Mouse (Mus musculus) duodenum, adult 2 months (tissue): ENCODE results near the gene Slc43a3. TPM values are rescaled to one million over a fixed set of nuclear protein-coding genes. Genes with fewer than 3 reads are reported as not detected.

Source experiments
- polyA plus RNA-seq: library from polyadenylated mRNA; depleted of rRNA; stranded (reverse); fragments of >200 nt; gene quantifications from 2 replicates; pipeline ENCODE4 v1.2.3, GENCODE M21; 2012; ENCODE audit warnings: low replicate concordance; rRNA removed

Gene Slc43a3
- 16.4 and 16.8 TPM in 2 replicates for polyA plus RNA-seq

DNA sequence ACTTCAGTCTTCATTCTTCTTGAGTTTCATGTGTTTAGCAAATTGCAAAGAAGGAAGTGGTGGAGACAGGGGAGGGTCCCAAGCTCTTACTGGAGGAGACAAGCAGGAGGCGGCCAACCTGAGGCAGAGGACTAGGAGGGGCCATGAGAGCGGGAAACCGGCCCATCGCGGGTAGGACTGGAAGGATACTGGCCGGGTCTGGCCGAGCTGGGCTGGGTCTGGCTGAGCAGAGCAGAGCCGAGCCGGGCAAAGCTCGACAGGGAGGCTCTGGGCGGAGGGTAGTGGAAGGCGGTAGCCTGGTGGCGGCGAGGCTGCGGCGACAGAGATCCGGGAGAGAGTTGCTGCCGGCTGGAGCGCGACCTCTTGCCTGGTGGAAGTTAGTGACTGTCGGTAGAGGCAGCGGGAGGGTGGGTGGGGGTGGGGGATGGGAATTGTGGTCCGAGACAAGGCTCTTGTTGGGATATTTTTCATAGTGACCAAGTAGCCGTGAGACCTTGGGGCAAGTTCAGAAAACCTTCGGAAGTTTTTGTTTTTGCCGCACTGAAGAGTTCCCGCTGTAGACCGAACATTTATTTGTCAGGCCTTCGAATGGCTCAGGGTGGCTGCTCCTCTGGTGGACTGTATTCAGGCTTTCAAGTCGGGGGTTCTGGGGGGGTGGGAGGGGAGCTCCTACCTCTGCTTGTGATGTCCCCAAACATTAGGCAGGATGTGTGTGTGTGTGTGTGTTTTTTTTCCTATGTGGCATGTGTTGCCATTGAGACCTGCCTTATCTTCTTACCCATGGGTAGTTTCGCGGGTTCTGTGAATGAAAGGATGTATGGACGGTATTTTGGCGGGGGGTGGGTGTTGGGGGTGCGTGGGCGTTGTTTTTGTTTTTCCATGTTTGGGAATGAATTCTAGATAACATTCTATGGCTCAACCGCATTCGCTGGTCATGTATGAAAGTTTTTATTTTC lies at the start of gene Slc43a3:
Slc43a3 (plus strand) TSS at position 106 of the 956 bp plus-strand sequence.

DNA sequence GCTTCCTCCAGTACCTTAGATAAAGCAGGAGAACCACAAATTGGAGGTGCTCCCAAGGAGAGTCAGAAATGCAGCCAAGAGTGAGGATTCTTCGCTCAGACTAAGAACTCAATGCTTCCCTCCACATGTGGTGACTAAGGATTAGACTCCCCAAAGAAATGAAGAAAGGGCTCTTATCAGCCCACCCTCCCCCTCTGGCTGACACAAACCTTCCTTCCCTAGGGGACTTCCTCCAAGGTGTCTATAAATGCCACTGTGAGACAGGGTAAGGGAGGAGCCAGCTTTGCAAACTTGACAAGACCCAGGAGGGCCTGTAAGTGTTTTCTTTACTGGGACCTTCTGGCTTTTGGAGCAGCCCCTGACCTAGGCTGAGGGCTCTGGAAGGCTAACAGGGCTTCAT lies 43.8 kb downstream of the Slc43a3 start, which contains the start of gene Prg2:
Prg2 (plus strand) TSS at position 274 of the 400 bp plus-strand sequence.

DNA sequence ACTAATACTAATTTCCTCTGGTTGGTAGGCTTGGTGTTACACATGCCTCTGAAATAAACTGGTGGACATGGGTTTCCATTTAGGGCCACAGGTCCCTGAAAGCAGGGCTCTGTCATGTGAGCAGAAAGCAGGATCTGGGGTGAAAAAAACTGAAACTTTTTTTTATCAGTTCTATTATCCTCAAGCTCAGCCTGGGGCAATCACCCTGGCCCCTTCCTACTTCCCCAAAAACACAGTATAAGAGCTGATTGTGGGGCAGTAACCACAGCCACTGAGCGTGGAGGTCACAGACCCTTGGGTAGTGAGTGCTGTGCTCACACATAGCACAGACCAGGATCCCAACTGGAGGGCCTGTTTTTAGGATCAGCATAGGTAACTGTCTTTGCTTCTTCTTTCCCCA lies 51.6 kb downstream of the Slc43a3 start, which contains the start of gene Prg3:
Prg3 (plus strand) TSS at position 286 of the 400 bp plus-strand sequence.

Other genes starting within 250 kb of the Slc43a3 start
- gene Zdhhc5, start 221.4 kb upstream of the Slc43a3 start, polyA plus RNA-seq: 31.5 and 33.1 TPM in 2 replicates
- gene Clp1, start 209.2 kb upstream of the Slc43a3 start, polyA plus RNA-seq: 4.8 and 8.4 TPM in 2 replicates
- 1.3 and 2.3 TPM in 2 replicates for gene Ypel4, start 202.5 kb upstream of the Slc43a3 start, polyA plus RNA-seq
- not detected in 2 replicates for gene Gm19426, start 192.9 kb upstream of the Slc43a3 start, polyA plus RNA-seq
- 91.3 and 98.4 TPM in 2 replicates for gene Serping1, start 161.1 kb upstream of the Slc43a3 start, polyA plus RNA-seq
- gene Ube2l6, start 137.8 kb upstream of the Slc43a3 start, polyA plus RNA-seq: 29.3 and 114 TPM in 2 replicates
- not detected in 2 replicates for gene Smtnl1, start 113.9 kb upstream of the Slc43a3 start, polyA plus RNA-seq
- gene Timm10, start 109.6 kb upstream of the Slc43a3 start, polyA plus RNA-seq: 19.8 and 23.5 TPM in 2 replicates
- 1.8 and 3.4 TPM in 2 replicates for gene Slc43a1, start 97.7 kb upstream of the Slc43a3 start, polyA plus RNA-seq
- 4.3 and 17.8 TPM in 2 replicates for gene Rtn4rl2, start 49.9 kb upstream of the Slc43a3 start, polyA plus RNA-seq
- 1.2 and 1.7 TPM in 2 replicates for gene Prg2, start 43.9 kb downstream of the Slc43a3 start, polyA plus RNA-seq
- not detected in 2 replicates for gene Prg3, start 51.6 kb downstream of the Slc43a3 start, polyA plus RNA-seq
- gene Ssrp1, start 100.7 kb downstream of the Slc43a3 start, polyA plus RNA-seq: 43.0 and 56.0 TPM in 2 replicates
- gene P2rx3, start 100.9 kb downstream of the Slc43a3 start, polyA plus RNA-seq: 0.11 and 0.15 TPM in 2 replicates
- gene Tnks1bp1, start 111.4 kb downstream of the Slc43a3 start, polyA plus RNA-seq: 44.5 and 49.1 TPM in 2 replicates
- gene Aplnr, start 199.6 kb downstream of the Slc43a3 start, polyA plus RNA-seq: 3.1 and 3.2 TPM in 2 replicates